25 mouse cellular contexts compared by ENCODE assay signal in the genomic region with DNA sequence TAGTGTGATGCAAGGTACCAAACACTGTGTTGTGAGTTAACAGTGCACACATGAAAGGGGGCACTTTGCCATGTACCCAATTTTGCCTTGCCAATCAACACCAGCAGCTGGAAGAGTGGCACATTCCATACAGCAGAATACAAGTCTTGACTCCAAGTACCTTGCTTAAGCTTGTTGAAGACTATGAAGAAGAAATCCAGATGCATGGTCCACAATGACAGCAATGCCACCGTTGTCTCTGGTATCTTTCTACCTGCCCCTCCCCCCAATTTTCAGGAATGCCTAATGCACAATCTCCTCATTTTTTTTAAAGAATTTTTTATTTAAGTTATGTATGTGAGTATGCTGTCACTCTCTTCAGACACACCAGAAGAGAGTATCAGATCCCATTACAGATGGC. TPM values are rescaled to one million over a fixed set of nuclear protein-coding genes. Genes with fewer than 3 reads are reported as not detected.
DNase-seq lines count a peak whose midpoint lies in the region; ATAC-seq lines count a peak whose summit lies in the region.
"Had no signal": no experiment of that assay in that cellular context is flagged by ENCODE, and none has a peak within 500 bp of the region (broad histone marks: within the 10 kb centered on the region; RNA-seq: fewer than 3 reads in every experiment).

No protein-coding gene starts in this region.

- H3K4me3 ChIP-seq in heart, embryonic 14.5 days (ENCODE audit: control insufficient read depth in 1 of 2, insufficient read depth in 1 of 2, low read depth in 1 of 2, low read length in 2 of 2): no peak overlapping the region
- H3K4me3 ChIP-seq: embryonic facial prominence, embryonic 12.5 days; embryonic facial prominence, embryonic 15.5 days; erythroblast, embryonic 14.5 days; forebrain, embryonic 10.5 days; forebrain, embryonic 12.5 days had no signal

- no peak overlapping the region for H3K4me2 ChIP-seq in heart, embryonic 14.5 days (ENCODE audit: low read length)
- H3K4me2 ChIP-seq: embryonic facial prominence, embryonic 12.5 days; embryonic facial prominence, embryonic 15.5 days; forebrain, embryonic 12.5 days had no signal

- 71% methylated on average over 1 of the region's 1 CpGs for WGBS in heart, embryonic 14.5 days

- 0 out of 2 replicates have a peak, but pooled peaks have one; percentile 9 for ATAC-seq in heart, embryonic 14.5 days (ENCODE audit: insufficient number of reproducible peaks, insufficient read depth, low FRiP score, low read depth)
- ATAC-seq: activated CD4-positive, CD25-positive, alpha-beta regulatory T cell, adult 4 months; forebrain, embryonic 14.5 days; forebrain, embryonic 16.5 days; Patski had no signal

- DNase-seq in gastrocnemius, postnatal 25 days: peak; percentile 4
- DNase-seq in gastrocnemius, postnatal 14 days: no peak
- no peak for DNase-seq in heart, adult 8-10 months (ENCODE audit: low spot score)
- peak; percentile 6 for DNase-seq in thymus, postnatal 4 days
- no peak for DNase-seq in thymus, postnatal 36 days
- DNase-seq in MN1 (ENCODE audit: low spot score): peak; percentile 20
- no peak for DNase-seq in embryo, embryonic 9.5 days (ENCODE audit: extremely low spot score)
- DNase-seq: adrenal gland, adult 8-10 months; adrenal gland, postnatal 14 days; adrenal gland, postnatal 36 days; cerebellum, adult 11-12 months; cerebellum, adult 2 months; cerebellum, adult 9-10 months; cerebellum, postnatal 10 days; cerebellum, postnatal 25 days had no signal

- intact Hi-C loops in gastrocnemius, postnatal 14 days (cut with DNase I; ENCODE audit: low total_unique reads): no loop called here

- no peak overlapping the region for H3K9ac ChIP-seq in heart, embryonic 14.5 days (ENCODE audit: low read length)
- H3K9ac ChIP-seq: embryonic facial prominence, embryonic 12.5 days; embryonic facial prominence, embryonic 15.5 days; forebrain, embryonic 12.5 days had no signal

- H3K27ac ChIP-seq in heart, embryonic 14.5 days (replicated peaks in 1 of 2; ENCODE audit: control insufficient read depth in 1 of 2, insufficient read depth in 1 of 2, low read depth in 2 of 2, low read length in 2 of 2): no peak overlapping the region
- H3K27ac ChIP-seq: embryonic facial prominence, embryonic 12.5 days; embryonic facial prominence, embryonic 15.5 days; forebrain, embryonic 10.5 days; forebrain, embryonic 12.5 days had no signal

- no peaks in the 10 kb centered on the region for H3K36me3 ChIP-seq in heart, embryonic 14.5 days (ENCODE audit: control insufficient read depth, insufficient read depth, low read length)
- H3K36me3 ChIP-seq: embryonic facial prominence, embryonic 12.5 days; embryonic facial prominence, embryonic 15.5 days; forebrain, embryonic 10.5 days; forebrain, embryonic 12.5 days had no signal

- H3K27me3 ChIP-seq in heart, embryonic 14.5 days (ENCODE audit: control insufficient read depth, insufficient read depth, low read length): no peaks in the 10 kb centered on the region
- H3K27me3 ChIP-seq: embryonic facial prominence, embryonic 12.5 days; embryonic facial prominence, embryonic 15.5 days; forebrain, embryonic 12.5 days had no signal

- no peaks in the 10 kb centered on the region for H3K4me1 ChIP-seq in heart, embryonic 14.5 days (ENCODE audit: control insufficient read depth in 2 of 2, insufficient read depth in 2 of 2, low read length in 2 of 2)
- H3K4me1 ChIP-seq: embryonic facial prominence, embryonic 12.5 days; embryonic facial prominence, embryonic 15.5 days; forebrain, embryonic 10.5 days; forebrain, embryonic 12.5 days had no signal

- 0 out of 2 replicates have a peak, but pooled peaks cover 3% of the 10 kb centered on the region for H3K9me3 ChIP-seq in heart, embryonic 14.5 days (ENCODE audit: control insufficient read depth, low read length)
- H3K9me3 ChIP-seq: embryonic facial prominence, embryonic 12.5 days; embryonic facial prominence, embryonic 15.5 days; forebrain, embryonic 12.5 days had no signal

RNA-seq across cellular contexts. Expression of a gene that starts 40.5 kb away (rescaled TPM):
- 10 to 100 TPM; 23.0 to 29.8 TPM for total RNA-seq in gastrocnemius, postnatal 25 days (2021)
- total RNA-seq in gastrocnemius, postnatal 14 days (2021): 10 to 100 TPM; 26.9 to 32.5 TPM
- 27.4 and 28.2 TPM in 2 replicates for polyA plus RNA-seq in heart, embryonic 14.5 days (2014; fragmentation: Nextera tagmentation; extraction: Ambion mirVana)
- 10 to 100 TPM; 13.7 to 16.6 (median 15.1) TPM for total RNA-seq in heart, adult 8-10 months (2022)

Comparison
In these comparisons a context has a peak if more than half of its experiments do, and no peak if none do; other contexts are left out.
1. DNase-seq: peak in gastrocnemius, postnatal 25 days (single experiment), thymus, postnatal 4 days (single experiment) and MN1 (single experiment); none in gastrocnemius, postnatal 14 days (single experiment), heart, adult 8-10 months (single experiment), thymus, postnatal 36 days (0 of 2) and embryo, embryonic 9.5 days (single experiment).